Mouse (Mus musculus): ENCODE results near the gene Lcn12.

DNA sequence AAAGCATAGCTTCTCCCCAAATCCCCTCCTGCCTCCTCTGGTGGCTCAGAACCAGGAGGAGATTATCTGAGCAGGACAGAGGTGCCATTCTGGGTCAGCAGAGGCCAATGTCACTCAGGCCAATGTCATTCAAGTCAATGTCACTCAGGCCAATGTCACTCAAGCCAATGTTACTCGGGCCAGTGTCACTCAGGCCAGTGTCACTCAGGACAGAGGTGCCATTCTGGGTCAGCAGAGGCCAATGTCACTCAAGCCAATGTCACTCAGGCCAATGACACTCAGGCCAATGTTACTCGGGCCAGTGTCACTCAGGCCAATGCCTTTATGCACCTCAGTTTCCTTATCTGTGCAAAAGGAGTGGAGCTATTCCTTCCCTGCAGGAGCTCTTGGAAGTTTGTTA is 21.2 kb downstream of the Lcn12 start:
- TF ChIP-seq POLR2A (IDR thresholded peaks at IDR 0.05; ENCODE audit: low read depth, low read length) = no peak
- no peak; the same call in 1 of the 2 replicates for TF ChIP-seq CTCF (conservative IDR thresholded peaks at IDR 0.05; ENCODE audit: insufficient read depth, insufficient read length, low read depth, low read length)

Measured in kidney, adult 2 months (tissue).